Mouse (Mus musculus): ENCODE data around the gene Usp29.
"Not testable (repeated sequence)": the region's sequence is repeated elsewhere in the genome, so short reads cannot be mapped to it uniquely, and the experiment has no call there.

The Usp29 gene

GRCm38 (mm10) chr7:6749196-6749595, 18.8 kb downstream of the Usp29 start:
- in situ Hi-C loops (cut with MboI; ENCODE audit: low pct_unique_long_range_greater_than_20kb in 1 of 2, low sequenced_read_pairs in 2 of 2, unreplicated experiment in 1 of 2) = no loop called here

GRCm38 (mm10) chr7:6753440-6753839, 23.1 kb downstream of the Usp29 start:
- in situ Hi-C loops (cut with MboI; ENCODE audit: low pct_unique_long_range_greater_than_20kb in 1 of 2, low sequenced_read_pairs in 2 of 2, unreplicated experiment in 1 of 2) = no loop called here

- in situ Hi-C loops (cut with MboI; ENCODE audit: low pct_unique_long_range_greater_than_20kb in 1 of 2, low sequenced_read_pairs in 2 of 2, unreplicated experiment in 1 of 2) = no loop called here
Observed at GRCm38 (mm10) chr7:6756777-6757291, 26.5 kb downstream of the Usp29 start.

- in situ Hi-C loops (cut with MboI; ENCODE audit: low pct_unique_long_range_greater_than_20kb in 1 of 2, low sequenced_read_pairs in 2 of 2, unreplicated experiment in 1 of 2) = no loop called here
Observed at GRCm38 (mm10) chr7:6759698-6760097, 29.3 kb downstream of the Usp29 start.

GRCm38 (mm10) chr7:6760170-6760569, 29.8 kb downstream of the Usp29 start:
- in situ Hi-C loops (cut with MboI; ENCODE audit: low pct_unique_long_range_greater_than_20kb in 1 of 2, low sequenced_read_pairs in 2 of 2, unreplicated experiment in 1 of 2) = no loop called here

GRCm38 (mm10) chr7:6765240-6765639, 34.9 kb downstream of the Usp29 start:
- in situ Hi-C loops (cut with MboI; ENCODE audit: low pct_unique_long_range_greater_than_20kb in 1 of 2, low sequenced_read_pairs in 2 of 2, unreplicated experiment in 1 of 2) = no loop called here

- in situ Hi-C loops (cut with MboI; ENCODE audit: low pct_unique_long_range_greater_than_20kb in 1 of 2, low sequenced_read_pairs in 2 of 2, unreplicated experiment in 1 of 2) = no loop called here
Observed at GRCm38 (mm10) chr7:6770286-6770685, 39.9 kb downstream of the Usp29 start.

- in situ Hi-C loops (cut with MboI; ENCODE audit: low pct_unique_long_range_greater_than_20kb in 1 of 2, low sequenced_read_pairs in 2 of 2, unreplicated experiment in 1 of 2) = not testable (repeated sequence)
Observed at GRCm38 (mm10) chr7:6773865-6774413, 43.6 kb downstream of the Usp29 start.

- in situ Hi-C loops (cut with MboI; ENCODE audit: low pct_unique_long_range_greater_than_20kb in 1 of 2, low sequenced_read_pairs in 2 of 2, unreplicated experiment in 1 of 2) = no loop called here
Observed at GRCm38 (mm10) chr7:6776314-6777059, 46.1 kb downstream of the Usp29 start.

GRCm38 (mm10) chr7:6777107-6777506, 46.7 kb downstream of the Usp29 start:
- in situ Hi-C loops (cut with MboI; ENCODE audit: low pct_unique_long_range_greater_than_20kb in 1 of 2, low sequenced_read_pairs in 2 of 2, unreplicated experiment in 1 of 2) = no loop called here

GRCm38 (mm10) chr7:6777689-6778088, 47.3 kb downstream of the Usp29 start:
- in situ Hi-C loops (cut with MboI; ENCODE audit: low pct_unique_long_range_greater_than_20kb in 1 of 2, low sequenced_read_pairs in 2 of 2, unreplicated experiment in 1 of 2) = no loop called here

GRCm38 (mm10) chr7:6779172-6779571, 48.8 kb downstream of the Usp29 start:
- in situ Hi-C loops (cut with MboI; ENCODE audit: low pct_unique_long_range_greater_than_20kb in 1 of 2, low sequenced_read_pairs in 2 of 2, unreplicated experiment in 1 of 2) = no loop called here

- in situ Hi-C loops (cut with MboI; ENCODE audit: low pct_unique_long_range_greater_than_20kb in 1 of 2, low sequenced_read_pairs in 2 of 2, unreplicated experiment in 1 of 2) = no loop called here
Observed at GRCm38 (mm10) chr7:6781541-6781940, 51.2 kb downstream of the Usp29 start.

GRCm38 (mm10) chr7:6784340-6785073, 54.1 kb downstream of the Usp29 start:
- in situ Hi-C loops (cut with MboI; ENCODE audit: low pct_unique_long_range_greater_than_20kb in 1 of 2, low sequenced_read_pairs in 2 of 2, unreplicated experiment in 1 of 2) = no loop called here

- in situ Hi-C loops (cut with MboI; ENCODE audit: low pct_unique_long_range_greater_than_20kb in 1 of 2, low sequenced_read_pairs in 2 of 2, unreplicated experiment in 1 of 2) = no loop called here
Observed at GRCm38 (mm10) chr7:6787000-6787399, 56.6 kb downstream of the Usp29 start.

GRCm38 (mm10) chr7:6788101-6788500, 57.7 kb downstream of the Usp29 start:
- in situ Hi-C loops (cut with MboI; ENCODE audit: low pct_unique_long_range_greater_than_20kb in 1 of 2, low sequenced_read_pairs in 2 of 2, unreplicated experiment in 1 of 2) = no loop called here

GRCm38 (mm10) chr7:6791286-6792065, 61.1 kb downstream of the Usp29 start:
- in situ Hi-C loops (cut with MboI; ENCODE audit: low pct_unique_long_range_greater_than_20kb in 1 of 2, low sequenced_read_pairs in 2 of 2, unreplicated experiment in 1 of 2) = loop anchor here in 1 of 2 experiments (10.0 kb wide), 1 partner anchor 57 kb away; the partner anchor contains the start of genes Peg3 and Usp29

GRCm38 (mm10) chr7:6793240-6793639, 62.9 kb downstream of the Usp29 start:
- in situ Hi-C loops (cut with MboI; ENCODE audit: low pct_unique_long_range_greater_than_20kb in 1 of 2, low sequenced_read_pairs in 2 of 2, unreplicated experiment in 1 of 2) = loop anchor here in 1 of 2 experiments (10.0 kb wide), 1 partner anchor 58 kb away; the partner anchor contains the start of genes Peg3 and Usp29
